Mouse (Mus musculus) kidney, adult 2 months (tissue): ENCODE data around the gene Gtf2h4.

ENCODE experiments used
- CTCF ChIP-seq: fragments of 200-500 bp; conservative IDR thresholded peaks from 2 replicates; pipeline ENCODE4 v1.5.1; 2011; ENCODE audit warnings: low read depth, mild to moderate bottlenecking, control low read depth, low read length, moderate library complexity, mixed read lengths; ENCODE audit not compliant: insufficient read depth, insufficient read length
- POLR2A ChIP-seq: fragments of 200-500 bp; IDR thresholded peaks from one replicate; pipeline ENCODE4 v1.6.1; 2011; ENCODE audit warnings: low read depth, low read length, control low read depth

GRCm38 (mm10) chr17:35701203-35701977, 27.9 kb upstream of the Gtf2h4 start:
- TF ChIP-seq CTCF (no peak), POLR2A (no peak)
